Comparison of ENCODE assay signal across 7 mouse cellular contexts in genomic region chr2:94157051-94157450, GRCm38 (mm10). TPM values are rescaled to one million over a fixed set of nuclear protein-coding genes. Genes with fewer than 3 reads are reported as not detected.
DNase-seq lines count a peak whose midpoint lies in the region; ATAC-seq lines count a peak whose summit lies in the region.

No protein-coding gene starts in this region.

- peak overlapping the region; percentile 100 for H3K4me3 ChIP-seq in megakaryocyte, embryonic 14.5 days (replicated peaks)
- H3K4me3 ChIP-seq in embryonic facial prominence, embryonic 14.5 days (ENCODE audit: low read depth, low read length), result peak overlapping the region; percentile 94
- H3K4me3 ChIP-seq in limb, embryonic 11.5 days (ENCODE audit: low read depth, low read length), result peak overlapping the region; percentile 94

- 1% methylated on average over 10 of the region's 10 CpGs for WGBS in embryonic facial prominence, embryonic 14.5 days
- 2% methylated on average over 10 of the region's 10 CpGs for WGBS in limb, embryonic 11.5 days

- peak overlapping the region; percentile 96 for H3K9ac ChIP-seq in embryonic facial prominence, embryonic 14.5 days (ENCODE audit: low read depth, low read length)
- H3K9ac ChIP-seq in limb, embryonic 11.5 days (ENCODE audit: low read length), result peak overlapping the region; percentile 94

- peak overlapping the region; percentile 94 for H3K27ac ChIP-seq in embryonic facial prominence, embryonic 14.5 days (replicated peaks; ENCODE audit: low read depth, low read length)
- peak overlapping the region; percentile 84; the same call in 1 of the 2 replicates for H3K27ac ChIP-seq in limb, embryonic 11.5 days (replicated peaks; ENCODE audit: low read depth, low read length)

- H3K9me3 ChIP-seq in megakaryocyte, embryonic 14.5 days, result no peaks in the 10 kb centered on the region
- no peaks in the 10 kb centered on the region for H3K9me3 ChIP-seq in embryonic facial prominence, embryonic 14.5 days (ENCODE audit: control insufficient read depth, low read length)
- H3K9me3 ChIP-seq in limb, embryonic 11.5 days (ENCODE audit: control insufficient read depth, low read length), result no peaks in the 10 kb centered on the region

- peaks cover 63% of the 10 kb centered on the region for H3K4me1 ChIP-seq in megakaryocyte, embryonic 14.5 days
- H3K4me1 ChIP-seq in embryonic facial prominence, embryonic 14.5 days (ENCODE audit: control insufficient read depth, insufficient read depth, low read length), result peaks cover 5% of the 10 kb centered on the region; the same call in 1 of the 2 replicates
- H3K4me1 ChIP-seq in limb, embryonic 11.5 days (ENCODE audit: control insufficient read depth, insufficient read depth, low read length), result no peaks in the 10 kb centered on the region

- H3K4me2 ChIP-seq in embryonic facial prominence, embryonic 14.5 days (ENCODE audit: low read depth, low read length), result peak overlapping the region; percentile 63
- peak overlapping the region; percentile 62 for H3K4me2 ChIP-seq in limb, embryonic 11.5 days (ENCODE audit: low read depth, severe bottlenecking)

- no peak for ATAC-seq in megakaryocyte, adult 5-6 weeks (ENCODE audit: poor library complexity, severe bottlenecking)
- ATAC-seq in embryonic facial prominence, embryonic 14.5 days (ENCODE audit: low read depth), result no peak
- ATAC-seq in limb, embryonic 11.5 days (ENCODE audit: insufficient number of reproducible peaks, low FRiP score, low TSS enrichment, low read depth), result no peak

- peaks cover 22% of the 10 kb centered on the region for H3K36me3 ChIP-seq in megakaryocyte, embryonic 14.5 days (replicated peaks; ENCODE audit: low read length)
- H3K36me3 ChIP-seq in embryonic facial prominence, embryonic 14.5 days (ENCODE audit: control insufficient read depth, insufficient read depth, low read length), result no peaks in the 10 kb centered on the region
- no peaks in the 10 kb centered on the region for H3K36me3 ChIP-seq in limb, embryonic 11.5 days (ENCODE audit: control insufficient read depth, insufficient read depth, low read length)
- H3K36me3 ChIP-seq in splenic B cell, adult 2 months (ENCODE audit: control insufficient read depth, insufficient read depth, low read length, poor library complexity, severe bottlenecking), result no peaks in the 10 kb centered on the region

- DNase-seq in embryonic facial prominence, embryonic 14.5 days (ENCODE audit: low spot score), result peak; percentile 8
- no peak for DNase-seq in limb, embryonic 11.5 days (ENCODE audit: low spot score)
- peak; percentile 9 for DNase-seq in splenic B cell, adult 2 months (ENCODE audit: low read depth, low spot score)
- DNase-seq in cerebellum, adult 11-12 months, result no peak
- no peak for DNase-seq in thymus, postnatal 4 days

- no peaks in the 10 kb centered on the region for H3K27me3 ChIP-seq in megakaryocyte, embryonic 14.5 days (replicated peaks)
- H3K27me3 ChIP-seq in embryonic facial prominence, embryonic 14.5 days (replicated peaks; ENCODE audit: control insufficient read depth, insufficient read depth, low read length), result no peaks in the 10 kb centered on the region
- no peaks in the 10 kb centered on the region for H3K27me3 ChIP-seq in limb, embryonic 11.5 days (ENCODE audit: control insufficient read depth, insufficient read depth, low read length)
- H3K27me3 ChIP-seq in splenic B cell, adult 2 months (ENCODE audit: control insufficient read depth, insufficient read depth, low read length, poor library complexity, severe bottlenecking), result no peaks in the 10 kb centered on the region

RNA-seq across cellular contexts. Expression of gene Hsd17b12, which starts 0.7 kb away (rescaled TPM):
- polyA plus RNA-seq in megakaryocyte, embryonic 14.5 days (2012; ENCODE audit: insufficient read depth, low replicate concordance), result 24.6 and 26.7 TPM in 2 replicates
- 67.6 and 70.4 TPM in 2 replicates for total RNA-seq in megakaryocyte, adult 5-6 weeks (2015)
- total RNA-seq in megakaryocyte, adult 5-6 weeks (2017), result 72.0 and 80.6 TPM in 2 replicates
- polyA plus RNA-seq in embryonic facial prominence, embryonic 14.5 days (2014; fragmentation: Nextera tagmentation; extraction: Ambion mirVana), result 104 and 114 TPM in 2 replicates
- polyA plus RNA-seq in limb, embryonic 11.5 days (2014; fragmentation: Nextera tagmentation; extraction: Ambion mirVana), result 114 TPM in 2 replicates

Comparison
In these comparisons a context has a peak if more than half of its experiments do, and no peak if none do; other contexts are left out.
1. DNase-seq: peak in embryonic facial prominence, embryonic 14.5 days (single experiment) and splenic B cell, adult 2 months (single experiment); none in limb, embryonic 11.5 days (single experiment), cerebellum, adult 11-12 months (single experiment) and thymus, postnatal 4 days (single experiment).
2. Peak in every context shown above with its lines, with median percentiles within 50 percentile points of each other: H3K4me3 ChIP-seq.